Mouse (Mus musculus): ENCODE results near the gene Olfr464.
"Not testable (repeated sequence)": the region's sequence is repeated elsewhere in the genome, so short reads cannot be mapped to it uniquely, and the experiment has no call there.

Gene Olfr464

DNA sequence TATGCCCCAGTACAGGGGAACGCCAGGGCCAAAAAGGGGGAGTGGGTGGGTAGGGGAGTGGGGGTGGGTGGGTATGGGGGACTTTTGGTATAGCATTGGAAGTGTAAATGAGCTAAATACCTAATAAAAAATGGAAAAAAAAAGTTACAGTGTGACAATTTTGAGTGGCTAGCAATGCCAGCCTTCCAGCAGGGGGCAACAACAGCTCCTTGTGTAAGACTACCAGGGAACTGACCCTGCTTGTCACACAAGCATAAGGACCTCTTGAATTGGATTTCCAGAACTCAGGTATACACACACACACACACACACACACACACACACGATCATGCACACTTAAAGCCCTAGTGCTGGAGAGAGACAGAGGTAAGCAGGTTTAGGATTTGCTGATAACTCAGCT, 53.9 kb downstream of the Olfr464 start:
- not testable (repeated sequence) for DNase-seq (ENCODE audit: low read depth)
